Mouse (Mus musculus) kidney, embryonic 15.5 days (tissue): ENCODE results near the gene Nt5dc2. TPM values are rescaled to one million over a fixed set of nuclear protein-coding genes. Genes with fewer than 3 reads are reported as not detected.

Source experiments
- ATAC-seq: fragments of 200-750 bp; cut with Nextera tagmentation; replicated peaks from 2 replicates; pipeline ENCODE4 v1.8.0; 2017; ENCODE audit warnings: moderate TSS enrichment; ENCODE audit not compliant: low FRiP score
- H3K27ac ChIP-seq: fragments of 300-500 bp; sonication (generic); 2 replicates; pipeline ENCODE4 v1.5.1; 2015; ENCODE audit warnings: mild to moderate bottlenecking, inconsistent platforms
- H3K27me3 ChIP-seq: fragments of 300-500 bp; sonication (generic); 2 replicates; pipeline ENCODE4 v1.6.1; 2015; ENCODE audit warnings: inconsistent platforms
- H3K36me3 ChIP-seq: fragments of 300-500 bp; sonication (generic); 2 replicates; pipeline ENCODE4 v1.6.1; 2015; ENCODE audit warnings: inconsistent platforms
- H3K4me1 ChIP-seq: fragments of 300-500 bp; sonication (generic); 2 replicates; pipeline ENCODE4 v1.6.1; 2015; ENCODE audit warnings: inconsistent platforms
- H3K4me2 ChIP-seq: fragments of 300-500 bp; sonication (generic); 2 replicates; pipeline ENCODE4 v1.6.1; 2015; ENCODE audit warnings: moderate library complexity, mild to moderate bottlenecking, inconsistent platforms
- H3K4me3 ChIP-seq: fragments of 300-500 bp; sonication (generic); replicated peaks from 2 replicates; pipeline ENCODE4 v1.5.1; 2015; ENCODE audit warnings: mild to moderate bottlenecking, inconsistent platforms
- H3K9ac ChIP-seq: fragments of 300-500 bp; sonication (generic); 2 replicates; pipeline ENCODE4 v1.6.1; 2015; ENCODE audit warnings: mild to moderate bottlenecking, inconsistent platforms
- H3K9me3 ChIP-seq: fragments of 300-500 bp; sonication (generic); replicated peaks from 2 replicates; pipeline ENCODE4 v1.6.1; 2016; ENCODE audit warnings: inconsistent platforms
- WGBS: fragments of 180-500 bp; shearing (Covaris S2); methylation state at CpG from one replicate; pipeline ENCODE4 v1.1.7; 2015; ENCODE audit warnings: mixed read lengths; 5-methylcytosine and 5-hydroxymethylcytosine counted together
- polyA plus RNA-seq: library from polyadenylated mRNA; unstranded; fragments of >200 nt; fragmentation: Nextera tagmentation; extraction: Ambion mirVana; gene quantifications from 2 replicates; pipeline ENCODE4 v1.2.1, GENCODE M21; 2015

Nt5dc2 gene
- polyA plus RNA-seq, 1 experiment from 2014 or later: 384 TPM

- Histone ChIP-seq H3K27me3 (no peaks in the 10 kb centered on the region), H3K4me3 (no peak overlapping the region), H3K9ac (no peak overlapping the region), H3K9me3 (no peaks in the 10 kb centered on the region), H3K4me1 (peaks cover 7% of the 10 kb centered on the region; the same call in 1 of the 2 replicates), H3K36me3 (peaks cover 87% of the 10 kb centered on the region), H3K27ac (no peak overlapping the region), H3K4me2 (no peak overlapping the region)
- 84% methylated on average over 7 of the region's 7 CpGs for WGBS
- no peak; the same call in 1 of the 2 replicates for ATAC-seq
Observed at GRCm38 (mm10) chr14:31173537-31173936, 42.7 kb downstream of the Nt5dc2 start.

- Histone ChIP-seq H3K27ac (no peak overlapping the region), H3K9me3 (no peaks in the 10 kb centered on the region), H3K4me1 (0 out of 2 replicates have a peak, but pooled peaks cover 4% of the 10 kb centered on the region), H3K9ac (no peak overlapping the region), H3K4me2 (no peak overlapping the region), H3K27me3 (no peaks in the 10 kb centered on the region), H3K4me3 (no peak overlapping the region), H3K36me3 (peaks cover 99% of the 10 kb centered on the region)
- ATAC-seq: no peak
- WGBS: 87% methylated on average over 16 of the region's 16 CpGs
Observed at GRCm38 (mm10) chr14:31177287-31177686, 46.4 kb downstream of the Nt5dc2 start.

- Histone ChIP-seq H3K27me3 (no peaks in the 10 kb centered on the region), H3K9ac (no peak overlapping the region), H3K27ac (no peak overlapping the region), H3K4me3 (no peak overlapping the region), H3K9me3 (no peaks in the 10 kb centered on the region), H3K4me2 (no peak overlapping the region), H3K36me3 (peaks cover 99% of the 10 kb centered on the region), H3K4me1 (0 out of 2 replicates have a peak, but pooled peaks cover 6% of the 10 kb centered on the region)
- no peak for ATAC-seq
- WGBS: 87% methylated on average over 5 of the region's 5 CpGs
Observed at GRCm38 (mm10) chr14:31177715-31178114, 46.9 kb downstream of the Nt5dc2 start.

GRCm38 (mm10) chr14:31179677-31180365, 49.0 kb downstream of the Nt5dc2 start:
- Histone ChIP-seq H3K4me1 (peaks cover 7% of the 10 kb centered on the region; the same call in 1 of the 2 replicates), H3K27ac (no peak overlapping the region), H3K9ac (no peak overlapping the region), H3K4me3 (no peak overlapping the region), H3K9me3 (no peaks in the 10 kb centered on the region), H3K4me2 (no peak overlapping the region), H3K36me3 (peaks cover 99% of the 10 kb centered on the region), H3K27me3 (no peaks in the 10 kb centered on the region)
- ATAC-seq: no peak
- WGBS: 93% methylated on average over 12 of the region's 12 CpGs

- Histone ChIP-seq H3K4me3 (no peak overlapping the region), H3K27me3 (no peaks in the 10 kb centered on the region), H3K9me3 (no peaks in the 10 kb centered on the region), H3K36me3 (peaks cover 99% of the 10 kb centered on the region), H3K4me2 (no peak overlapping the region), H3K4me1 (peaks cover 10% of the 10 kb centered on the region; the same call in 1 of the 2 replicates), H3K27ac (no peak overlapping the region), H3K9ac (no peak overlapping the region)
- ATAC-seq: no peak
- WGBS: 77% methylated on average over 4 of the region's 4 CpGs
Observed at GRCm38 (mm10) chr14:31181512-31181911, 50.7 kb downstream of the Nt5dc2 start.

GRCm38 (mm10) chr14:31182786-31183290, 52.0 kb downstream of the Nt5dc2 start:
- H3K9ac ChIP-seq: no peak overlapping the region
- H3K4me1 ChIP-seq: peaks cover 10% of the 10 kb centered on the region; the same call in 1 of the 2 replicates
- peaks cover 99% of the 10 kb centered on the region for H3K36me3 ChIP-seq
- ATAC-seq: peak; percentile 40; the same call in 1 of the 2 replicates
- no peak overlapping the region for H3K4me2 ChIP-seq
- 63% methylated on average over 2 of the region's 2 CpGs for WGBS
- no peak overlapping the region for H3K4me3 ChIP-seq
- no peaks in the 10 kb centered on the region for H3K27me3 ChIP-seq
- H3K27ac ChIP-seq: peak overlapping the region; percentile 56
- H3K9me3 ChIP-seq: no peaks in the 10 kb centered on the region

GRCm38 (mm10) chr14:31183541-31183940, 52.7 kb downstream of the Nt5dc2 start:
- no peak overlapping the region for H3K9ac ChIP-seq
- H3K36me3 ChIP-seq: peaks cover 100% of the 10 kb centered on the region
- WGBS: 83% methylated on average over 5 of the region's 5 CpGs
- H3K27me3 ChIP-seq: no peaks in the 10 kb centered on the region
- H3K9me3 ChIP-seq: no peaks in the 10 kb centered on the region
- no peak overlapping the region for H3K4me2 ChIP-seq
- H3K27ac ChIP-seq: peak overlapping the region; percentile 18
- ATAC-seq: no peak
- no peak overlapping the region for H3K4me3 ChIP-seq
- H3K4me1 ChIP-seq: peaks cover 10% of the 10 kb centered on the region; the same call in 1 of the 2 replicates

- no peak overlapping the region for H3K27ac ChIP-seq
- peaks cover 100% of the 10 kb centered on the region for H3K36me3 ChIP-seq
- 92% methylated on average over 12 of the region's 12 CpGs for WGBS
- H3K4me3 ChIP-seq: no peak overlapping the region
- H3K4me1 ChIP-seq: peaks cover 10% of the 10 kb centered on the region; the same call in 1 of the 2 replicates
- no peaks in the 10 kb centered on the region for H3K9me3 ChIP-seq
- H3K9ac ChIP-seq: no peak overlapping the region
- ATAC-seq: no peak
- no peaks in the 10 kb centered on the region for H3K27me3 ChIP-seq
- no peak overlapping the region for H3K4me2 ChIP-seq
Observed at GRCm38 (mm10) chr14:31184195-31184594, 53.3 kb downstream of the Nt5dc2 start.

- ATAC-seq: no peak
- 74% methylated on average over 4 of the region's 4 CpGs for WGBS
- peaks cover 100% of the 10 kb centered on the region for H3K36me3 ChIP-seq
Observed at GRCm38 (mm10) chr14:31186656-31187055, 55.8 kb downstream of the Nt5dc2 start.

More at GRCm38 (mm10) chr14:31186656-31187055, 55.8 kb downstream of the Nt5dc2 start:
- no peaks in the 10 kb centered on the region for H3K9me3 ChIP-seq
- no peak overlapping the region for H3K4me3 ChIP-seq
- H3K9ac ChIP-seq: no peak overlapping the region
- no peaks in the 10 kb centered on the region for H3K27me3 ChIP-seq
- no peak overlapping the region for H3K27ac ChIP-seq
- peaks cover 10% of the 10 kb centered on the region; the same call in 1 of the 2 replicates for H3K4me1 ChIP-seq
- H3K4me2 ChIP-seq: no peak overlapping the region

Other genes starting within 250 kb of the Nt5dc2 start
- gene Itih4, start 244.6 kb upstream of the Nt5dc2 start, polyA plus RNA-seq: 0.93 and 1.6 TPM in 2 replicates
- 2.6 and 5.0 TPM in 2 replicates for gene Itih3, start 207.3 kb upstream of the Nt5dc2 start, polyA plus RNA-seq
- 0.30 and 0.55 TPM in 2 replicates for gene Itih1, start 187.8 kb upstream of the Nt5dc2 start, polyA plus RNA-seq
- 17.3 and 17.4 TPM in 2 replicates for gene Nek4, start 179.7 kb upstream of the Nt5dc2 start, polyA plus RNA-seq
- gene Glt8d1, start 129.7 kb upstream of the Nt5dc2 start, polyA plus RNA-seq: 66.4 and 70.1 TPM in 2 replicates
- gene Spcs1, start 129.4 kb upstream of the Nt5dc2 start, polyA plus RNA-seq: 385 and 440 TPM in 2 replicates
- gene Pbrm1, start 111.9 kb upstream of the Nt5dc2 start, polyA plus RNA-seq: 131 and 136 TPM in 2 replicates
- gene Gnl3, start 111.9 kb upstream of the Nt5dc2 start, polyA plus RNA-seq: 127 and 134 TPM in 2 replicates
- 98.1 and 112 TPM in 2 replicates for gene Smim4, start 2.1 kb upstream of the Nt5dc2 start, polyA plus RNA-seq
- 32.6 and 40.6 TPM in 2 replicates for gene Stab1, start 37.6 kb downstream of the Nt5dc2 start, polyA plus RNA-seq
- gene Tnnc1, start 77.3 kb downstream of the Nt5dc2 start, polyA plus RNA-seq: 19.5 and 33.2 TPM in 2 replicates
- gene Nisch, start 85.9 kb downstream of the Nt5dc2 start, polyA plus RNA-seq: 351 and 428 TPM in 2 replicates
- gene Sema3g, start 86.8 kb downstream of the Nt5dc2 start, polyA plus RNA-seq: 3.7 and 3.8 TPM in 2 replicates
- gene Phf7, start 120.3 kb downstream of the Nt5dc2 start, polyA plus RNA-seq: 12.6 and 13.3 TPM in 2 replicates
- gene Bap1, start 120.4 kb downstream of the Nt5dc2 start, polyA plus RNA-seq: 92.1 and 96.8 TPM in 2 replicates
- gene Dnah1, start 192.8 kb downstream of the Nt5dc2 start, polyA plus RNA-seq: 7.6 and 8.5 TPM in 2 replicates
- 43.6 and 44.4 TPM in 2 replicates for gene Capn7, start 205.6 kb downstream of the Nt5dc2 start, polyA plus RNA-seq